Mouse (Mus musculus) ES-Bruce4 (cell line): ENCODE results near the gene Usf2.

Source experiments
- CTCF ChIP-seq: IDR thresholded peaks from one replicate; pipeline ENCODE4 v1.8.1; 2011; ENCODE audit warnings: low read depth, low read length
- EP300 ChIP-seq: IDR thresholded peaks from 2 replicates; pipeline ENCODE4 v1.6.1; 2011; ENCODE audit warnings: low read depth, low read length; ENCODE audit not compliant: insufficient read depth
- POLR2A ChIP-seq: IDR thresholded peaks from one replicate; pipeline ENCODE4 v1.8.1; 2011; ENCODE audit warnings: low read length; ENCODE audit not compliant: insufficient read depth

GRCm38 (mm10) chr7:30966657-30967056 is 10.1 kb upstream of the Usf2 start:
- no peak for TF ChIP-seq POLR2A
- no peak for TF ChIP-seq EP300
- no peak for TF ChIP-seq CTCF
